Mouse (Mus musculus): ENCODE data around the gene Xcr1. TPM values are rescaled to one million over a fixed set of nuclear protein-coding genes. Genes with fewer than 3 reads are reported as not detected.

The Xcr1 gene
- polyA plus RNA-seq, 1 experiment from 2014 or later, result not detected

GRCm38 (mm10) chr9:123805241-123805640 is 56.6 kb downstream of the Xcr1 start:
- no peak overlapping the region for H3K4me2 ChIP-seq (ENCODE audit: low read depth)

GRCm38 (mm10) chr9:123802896-123803295 is 58.9 kb downstream of the Xcr1 start:
- Histone ChIP-seq H3K36me3 (ENCODE audit: control insufficient read depth, insufficient read depth, low read length) (no peaks in the 10 kb centered on the region), H3K27me3 (ENCODE audit: control insufficient read depth, insufficient read depth, low read length) (no peaks in the 10 kb centered on the region)
- no peak for DNase-seq (ENCODE audit: low spot score)

More at GRCm38 (mm10) chr9:123805241-123805640, 56.6 kb downstream of the Xcr1 start:
- ATAC-seq (ENCODE audit: insufficient read depth, low FRiP score, low TSS enrichment) (no peak), DNase-seq (ENCODE audit: low spot score) (no peak)
- no peak overlapping the region for H3K4me3 ChIP-seq (ENCODE audit: low read depth, low read length)
- H3K4me1 ChIP-seq (ENCODE audit: control insufficient read depth, insufficient read depth, low read length), result no peaks in the 10 kb centered on the region
- H3K9ac ChIP-seq (ENCODE audit: low read length), result no peak overlapping the region
- no peaks in the 10 kb centered on the region for H3K27me3 ChIP-seq (ENCODE audit: control insufficient read depth, insufficient read depth, low read length)
- 92% methylated on average over 2 of the region's 2 CpGs for WGBS
- no peak overlapping the region for H3K27ac ChIP-seq (ENCODE audit: low read depth, low read length)
- no peaks in the 10 kb centered on the region for H3K36me3 ChIP-seq (ENCODE audit: control insufficient read depth, insufficient read depth, low read length)
- H3K9me3 ChIP-seq (ENCODE audit: control insufficient read depth, low read length), result no peaks in the 10 kb centered on the region

GRCm38 (mm10) chr9:123802421-123802820 is 59.4 kb downstream of the Xcr1 start:
- no peak for ATAC-seq (ENCODE audit: insufficient read depth, low FRiP score, low TSS enrichment)

More at GRCm38 (mm10) chr9:123802896-123803295, 58.9 kb downstream of the Xcr1 start:
- H3K27ac ChIP-seq (ENCODE audit: low read depth, low read length), result no peak overlapping the region
- H3K4me3 ChIP-seq (ENCODE audit: low read depth, low read length), result no peak overlapping the region
- H3K4me1 ChIP-seq (ENCODE audit: control insufficient read depth, insufficient read depth, low read length), result no peaks in the 10 kb centered on the region
- ATAC-seq (ENCODE audit: insufficient read depth, low FRiP score, low TSS enrichment), result no peak
- no peaks in the 10 kb centered on the region for H3K9me3 ChIP-seq (ENCODE audit: control insufficient read depth, low read length)
- H3K9ac ChIP-seq (ENCODE audit: low read length), result no peak overlapping the region
- H3K4me2 ChIP-seq (ENCODE audit: low read depth), result no peak overlapping the region

More at GRCm38 (mm10) chr9:123802421-123802820, 59.4 kb downstream of the Xcr1 start:
- DNase-seq (ENCODE audit: low spot score), result no peak
- H3K9me3 ChIP-seq (ENCODE audit: control insufficient read depth, low read length), result no peaks in the 10 kb centered on the region
- H3K9ac ChIP-seq (ENCODE audit: low read length), result no peak overlapping the region
- no peak overlapping the region for H3K27ac ChIP-seq (ENCODE audit: low read depth, low read length)
- WGBS, result 86% methylated on average over 2 of the region's 2 CpGs
- H3K4me2 ChIP-seq (ENCODE audit: low read depth), result no peak overlapping the region
- no peak overlapping the region for H3K4me3 ChIP-seq (ENCODE audit: low read depth, low read length)
- H3K27me3 ChIP-seq (ENCODE audit: control insufficient read depth, insufficient read depth, low read length), result no peaks in the 10 kb centered on the region
- no peaks in the 10 kb centered on the region for H3K36me3 ChIP-seq (ENCODE audit: control insufficient read depth, insufficient read depth, low read length)
- H3K4me1 ChIP-seq (ENCODE audit: control insufficient read depth, insufficient read depth, low read length), result no peaks in the 10 kb centered on the region

Other genes with a start within 250 kb of the Xcr1 start
- gene Slc6a20b, start 229.5 kb downstream of the Xcr1 start, polyA plus RNA-seq (2014; fragmentation: Nextera tagmentation; extraction: Ambion mirVana), result 0.08 and 0.20 TPM in 2 replicates
- 0.08 TPM in 1 of 2 replicates, not detected in the other for gene Ccr9, start 183.6 kb downstream of the Xcr1 start, polyA plus RNA-seq (2014; fragmentation: Nextera tagmentation; extraction: Ambion mirVana)
- gene Slc6a20a, start 183.1 kb downstream of the Xcr1 start, polyA plus RNA-seq (2014; fragmentation: Nextera tagmentation; extraction: Ambion mirVana), result 0.12 and 0.22 TPM in 2 replicates
- gene Lztfl1, start 144.3 kb downstream of the Xcr1 start, polyA plus RNA-seq (2014; fragmentation: Nextera tagmentation; extraction: Ambion mirVana), result 46.6 and 52.5 TPM in 2 replicates
- 0.24 TPM in 1 of 2 replicates, not detected in the other for gene Cxcr6, start 55.6 kb downstream of the Xcr1 start, polyA plus RNA-seq (2014; fragmentation: Nextera tagmentation; extraction: Ambion mirVana)
- 6.2 and 6.7 TPM in 2 replicates for gene Fyco1, start 10.1 kb downstream of the Xcr1 start, polyA plus RNA-seq (2014; fragmentation: Nextera tagmentation; extraction: Ambion mirVana)
- 1.1 and 1.4 TPM in 2 replicates for gene Ccr1, start 106.7 kb upstream of the Xcr1 start, polyA plus RNA-seq (2014; fragmentation: Nextera tagmentation; extraction: Ambion mirVana)
- gene Ccr1l1, start 116.4 kb upstream of the Xcr1 start, polyA plus RNA-seq (2014; fragmentation: Nextera tagmentation; extraction: Ambion mirVana), result not detected in 2 replicates
- not detected in 2 replicates for gene Ccr3, start 159.9 kb upstream of the Xcr1 start, polyA plus RNA-seq (2014; fragmentation: Nextera tagmentation; extraction: Ambion mirVana)
- 0.27 and 0.77 TPM in 2 replicates for gene Ccr2, start 239.9 kb upstream of the Xcr1 start, polyA plus RNA-seq (2014; fragmentation: Nextera tagmentation; extraction: Ambion mirVana)

Data from neural tube, embryonic 11.5 days (tissue).